Mouse (Mus musculus) E14TG2a.4 (cell line): ENCODE data around the gene Slc16a13.

ENCODE experiments used
- CTCF ChIP-seq: conservative IDR thresholded peaks from 2 replicates; pipeline ENCODE4 v1.5.1; 2014; ENCODE audit warnings: low read length
- POU5F1 ChIP-seq: IDR thresholded peaks from 2 replicates; pipeline ENCODE4 v1.6.1; 2014; ENCODE audit warnings: low read length, borderline replicate concordance

DNA sequence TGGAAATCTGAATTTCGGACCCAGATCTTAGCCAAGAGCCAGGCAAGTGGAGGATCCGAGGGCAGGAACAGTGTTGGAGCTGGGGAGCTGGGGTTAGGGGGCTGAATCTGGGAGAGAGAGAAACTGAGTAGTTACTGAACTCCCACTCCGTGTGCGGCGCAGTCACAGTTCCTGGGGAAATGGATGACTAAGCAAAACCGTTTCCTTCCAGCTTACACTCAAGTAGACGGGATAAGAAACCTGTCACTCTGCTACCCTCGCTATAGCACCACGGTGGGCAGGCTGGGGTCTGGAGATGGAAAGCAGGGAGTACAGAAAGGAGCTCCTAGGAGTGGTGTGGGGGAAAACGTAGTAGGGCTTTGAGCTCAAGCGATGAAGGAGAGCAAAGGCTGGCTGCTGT lies 29.3 kb upstream of the Slc16a13 start:
- TF ChIP-seq CTCF (no peak), POU5F1 (no peak)
